In the genomic region with DNA sequence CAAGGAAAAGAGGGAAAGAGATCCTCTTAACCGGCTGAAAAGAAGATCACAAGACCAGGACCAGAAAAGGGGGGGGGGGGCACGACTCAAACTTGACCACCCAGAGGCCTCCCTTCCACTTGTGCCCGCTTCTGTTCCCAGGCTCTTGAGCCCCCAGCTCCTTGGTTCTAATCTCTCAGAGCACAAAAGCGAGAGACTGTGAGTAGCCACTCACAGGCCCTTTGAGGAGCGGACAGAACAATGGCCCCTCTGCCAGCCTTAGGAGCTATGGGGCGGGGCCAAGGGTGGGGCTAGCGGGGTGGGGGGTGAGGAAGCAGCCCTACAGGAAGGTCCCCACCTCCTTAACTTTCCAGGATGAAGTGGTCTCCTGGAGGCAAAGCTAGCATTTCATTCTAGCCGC, we compare ENCODE assay signal across 11 mouse cellular contexts.
DNase-seq lines count a peak whose midpoint lies in the region; ATAC-seq lines count a peak whose summit lies in the region.
"Had no signal": no experiment of that assay in that cellular context is flagged by ENCODE, and none has a peak within 500 bp of the region (broad histone marks: within the 10 kb centered on the region; RNA-seq: fewer than 3 reads in every experiment).

No protein-coding gene starts in this region.

- DNase-seq in heart, postnatal 4 days, result no peak
- DNase-seq in lung, postnatal 36 days, result no peak
- peak; percentile 56 for DNase-seq in embryonic facial prominence, embryonic 11.5 days (ENCODE audit: low spot score)
- DNase-seq in neural tube, embryonic 11.5 days (ENCODE audit: low spot score), result peak; percentile 32
- no peak for DNase-seq in urinary bladder, postnatal 36 days (ENCODE audit: low spot score in 2 of 2)
- no peak for DNase-seq in layer of hippocampus, postnatal 25 days (ENCODE audit: extremely low spot score in 1 of 2, low spot score in 1 of 2)
- DNase-seq: adrenal gland, adult 8-10 months; kidney, adult 18-20 months; right cerebral cortex, postnatal 4 days had no signal

- H3K27ac ChIP-seq in heart, embryonic 11.5 days (ENCODE audit: low read depth, low read length), result no peak overlapping the region
- peak overlapping the region; percentile 48; the same call in 1 of the 2 replicates for H3K27ac ChIP-seq in lung, embryonic 15.5 days
- no peak overlapping the region for H3K27ac ChIP-seq in embryonic facial prominence, embryonic 11.5 days (replicated peaks; ENCODE audit: low read depth, low read length)
- no peak overlapping the region for H3K27ac ChIP-seq in neural tube, embryonic 11.5 days (ENCODE audit: low read depth, low read length)

- no peaks in the 10 kb centered on the region for H3K36me3 ChIP-seq in heart, embryonic 11.5 days (ENCODE audit: control insufficient read depth, insufficient read depth, low read length)
- H3K36me3 ChIP-seq in lung, embryonic 15.5 days, result no peaks in the 10 kb centered on the region
- no peaks in the 10 kb centered on the region for H3K36me3 ChIP-seq in embryonic facial prominence, embryonic 11.5 days (replicated peaks; ENCODE audit: control insufficient read depth, insufficient read depth, low read depth, low read length)
- H3K36me3 ChIP-seq in neural tube, embryonic 11.5 days (ENCODE audit: control insufficient read depth, insufficient read depth, low read length), result no peaks in the 10 kb centered on the region

- H3K9ac ChIP-seq in heart, embryonic 11.5 days (ENCODE audit: low read depth, low read length), result no peak overlapping the region
- H3K9ac ChIP-seq in lung, embryonic 15.5 days, result no peak overlapping the region
- no peak overlapping the region for H3K9ac ChIP-seq in embryonic facial prominence, embryonic 11.5 days (replicated peaks; ENCODE audit: low read length)
- 0 out of 2 replicates have a peak overlapping the region, but pooled peaks have one; percentile 14 for H3K9ac ChIP-seq in neural tube, embryonic 11.5 days (ENCODE audit: low read length)

- ATAC-seq in heart, embryonic 11.5 days (replicated peaks; ENCODE audit: insufficient number of reproducible peaks, low FRiP score, low TSS enrichment), result no peak
- peak; percentile 78 for ATAC-seq in lung, embryonic 15.5 days (ENCODE audit: borderline replicate concordance, extremely low read depth, low FRiP score, low TSS enrichment)
- ATAC-seq in embryonic facial prominence, embryonic 11.5 days (replicated peaks; ENCODE audit: insufficient number of reproducible peaks, low FRiP score, low TSS enrichment, low read depth), result no peak; the same call in 1 of the 2 replicates
- peak; percentile 35 for ATAC-seq in neural tube, embryonic 11.5 days (ENCODE audit: insufficient read depth, low FRiP score, low TSS enrichment)

- no peak overlapping the region for H3K4me3 ChIP-seq in heart, embryonic 11.5 days (ENCODE audit: low read depth, low read length)
- no peak overlapping the region for H3K4me3 ChIP-seq in lung, embryonic 15.5 days
- H3K4me3 ChIP-seq in embryonic facial prominence, embryonic 11.5 days (ENCODE audit: low read depth, low read length), result no peak overlapping the region
- H3K4me3 ChIP-seq in neural tube, embryonic 11.5 days (ENCODE audit: low read depth, low read length), result no peak overlapping the region

- 0 out of 2 replicates have a peak overlapping the region, but pooled peaks have one; percentile 14 for H3K4me2 ChIP-seq in heart, embryonic 11.5 days
- peak overlapping the region; percentile 21; the same call in 1 of the 2 replicates for H3K4me2 ChIP-seq in lung, embryonic 15.5 days
- H3K4me2 ChIP-seq in embryonic facial prominence, embryonic 11.5 days (ENCODE audit: low read depth, low read length), result no peak overlapping the region
- H3K4me2 ChIP-seq in neural tube, embryonic 11.5 days (ENCODE audit: low read depth), result no peak overlapping the region

- no peaks in the 10 kb centered on the region for H3K27me3 ChIP-seq in heart, embryonic 11.5 days (ENCODE audit: control insufficient read depth, insufficient read depth, low read length)
- no peaks in the 10 kb centered on the region for H3K27me3 ChIP-seq in lung, embryonic 15.5 days
- H3K27me3 ChIP-seq in embryonic facial prominence, embryonic 11.5 days (ENCODE audit: control insufficient read depth, insufficient read depth, low read length), result no peaks in the 10 kb centered on the region
- H3K27me3 ChIP-seq in neural tube, embryonic 11.5 days (ENCODE audit: control insufficient read depth, insufficient read depth, low read length), result no peaks in the 10 kb centered on the region

- H3K4me1 ChIP-seq in heart, embryonic 11.5 days (ENCODE audit: control insufficient read depth, insufficient read depth, low read length), result no peaks in the 10 kb centered on the region
- H3K4me1 ChIP-seq in lung, embryonic 15.5 days, result peaks cover 9% of the 10 kb centered on the region; the same call in 1 of the 2 replicates
- no peaks in the 10 kb centered on the region; the same call in 1 of the 2 replicates for H3K4me1 ChIP-seq in embryonic facial prominence, embryonic 11.5 days (ENCODE audit: control insufficient read depth, insufficient read depth, low read length)
- H3K4me1 ChIP-seq in neural tube, embryonic 11.5 days (ENCODE audit: control insufficient read depth, insufficient read depth, low read length), result peaks cover 8% of the 10 kb centered on the region; the same call in 1 of the 2 replicates

- no peaks in the 10 kb centered on the region for H3K9me3 ChIP-seq in heart, embryonic 11.5 days (replicated peaks; ENCODE audit: control insufficient read depth, low read length)
- no peaks in the 10 kb centered on the region for H3K9me3 ChIP-seq in lung, embryonic 15.5 days
- H3K9me3 ChIP-seq in embryonic facial prominence, embryonic 11.5 days (replicated peaks; ENCODE audit: control insufficient read depth, low read length), result no peaks in the 10 kb centered on the region
- no peaks in the 10 kb centered on the region for H3K9me3 ChIP-seq in neural tube, embryonic 11.5 days (ENCODE audit: control insufficient read depth, low read length)

- 29% methylated on average over 8 of the region's 8 CpGs for WGBS in heart, embryonic 11.5 days (ENCODE audit: insufficient replicate concordance)
- 40% methylated on average over 8 of the region's 8 CpGs for WGBS in lung, embryonic 15.5 days
- WGBS in embryonic facial prominence, embryonic 11.5 days, result 16% methylated on average over 8 of the region's 8 CpGs
- 18% methylated on average over 8 of the region's 8 CpGs for WGBS in neural tube, embryonic 11.5 days

Comparison
In these comparisons a context has a peak if more than half of its experiments do, and no peak if none do; other contexts are left out.
1. ATAC-seq: peak in lung, embryonic 15.5 days (single experiment) and neural tube, embryonic 11.5 days (single experiment); none in heart, embryonic 11.5 days (single experiment) and embryonic facial prominence, embryonic 11.5 days (single experiment).
2. H3K4me2 ChIP-seq: peak in heart, embryonic 11.5 days (single experiment) and lung, embryonic 15.5 days (single experiment); none in embryonic facial prominence, embryonic 11.5 days (single experiment) and neural tube, embryonic 11.5 days (single experiment).
3. DNase-seq: peak in embryonic facial prominence, embryonic 11.5 days (single experiment) and neural tube, embryonic 11.5 days (single experiment); none in heart, postnatal 4 days (single experiment), lung, postnatal 36 days (single experiment), urinary bladder, postnatal 36 days (0 of 2) and layer of hippocampus, postnatal 25 days (0 of 2).